Mouse (Mus musculus) erythroid progenitor cell, adult 5-6 weeks (primary cell): ENCODE data around the gene H2-Ab1. TPM values are rescaled to one million over a fixed set of nuclear protein-coding genes. Genes with fewer than 3 reads are reported as not detected.
A peak's percentile ranks its signal among the peaks of the same experiment; 100 is the strongest.
"Not testable (repeated sequence)": the region's sequence is repeated elsewhere in the genome, so short reads cannot be mapped to it uniquely, and the experiment has no call there.

Source experiments
- ATAC-seq: replicated peaks from 2 replicates; pipeline ENCODE4 v1.8.0; 2016; ENCODE audit warnings: moderate number of reproducible peaks, mild to moderate bottlenecking, moderate TSS enrichment, inconsistent platforms; ENCODE audit not compliant: poor library complexity, low FRiP score, severe bottlenecking
- total RNA-seq, 2 experiments: library from RNA; stranded (forward) in 1 of 2; stranded (reverse) in 1 of 2; fragments of 150-400 nt in 1 of 2; fragments of 186-747, 209-891 nt in 1 of 2; gene quantifications; 2 replicates each; pipeline versions ENCODE4 v1.2.3 to v1.2.4; 2015 to 2017; ENCODE audit warnings: low replicate concordance in 2 of 2

H2-Ab1 gene
- total RNA-seq (2015; ENCODE audit: low replicate concordance) = 31.9 and 96.6 TPM in 2 replicates
- 43.0 and 50.2 TPM in 2 replicates for total RNA-seq (2017; ENCODE audit: low replicate concordance)

GRCm38 (mm10) chr17:34257594-34258375, at the start of gene H2-Ab1:
TSS of gene H2-Ab1 (plus strand) at chr17:34257689.
- no peak for ATAC-seq

GRCm38 (mm10) chr17:34207866-34208265, 49.6 kb upstream of the H2-Ab1 start:
- no peak for ATAC-seq

GRCm38 (mm10) chr17:34208421-34208820, 49.1 kb upstream of the H2-Ab1 start:
- no peak for ATAC-seq

GRCm38 (mm10) chr17:34209680-34210079, 47.8 kb upstream of the H2-Ab1 start:
- ATAC-seq = no peak

GRCm38 (mm10) chr17:34210599-34210998, 46.9 kb upstream of the H2-Ab1 start:
- ATAC-seq = no peak

GRCm38 (mm10) chr17:34211746-34212365, 45.6 kb upstream of the H2-Ab1 start:
- no peak for ATAC-seq

GRCm38 (mm10) chr17:34213936-34214335, 43.6 kb upstream of the H2-Ab1 start:
- ATAC-seq = no peak

GRCm38 (mm10) chr17:34215176-34215575, 42.3 kb upstream of the H2-Ab1 start:
- ATAC-seq = no peak

GRCm38 (mm10) chr17:34217216-34217928, 40.1 kb upstream of the H2-Ab1 start:
- no peak for ATAC-seq

GRCm38 (mm10) chr17:34217986-34218385, 39.5 kb upstream of the H2-Ab1 start:
- ATAC-seq = no peak

- ATAC-seq = no peak
Observed at GRCm38 (mm10) chr17:34218675-34219074, 38.8 kb upstream of the H2-Ab1 start.

GRCm38 (mm10) chr17:34219096-34219495, 38.4 kb upstream of the H2-Ab1 start:
- peak; percentile 68; the same call in 1 of the 2 replicates for ATAC-seq

- ATAC-seq = not testable (repeated sequence)
Observed at GRCm38 (mm10) chr17:34219801-34220200, 37.7 kb upstream of the H2-Ab1 start.

- not testable (repeated sequence) for ATAC-seq
Observed at GRCm38 (mm10) chr17:34220401-34220800, 37.1 kb upstream of the H2-Ab1 start.

GRCm38 (mm10) chr17:34224816-34225215, 32.7 kb upstream of the H2-Ab1 start:
- ATAC-seq = no peak

- ATAC-seq = no peak
Observed at GRCm38 (mm10) chr17:34225426-34225825, 32.1 kb upstream of the H2-Ab1 start.

- not testable (repeated sequence) for ATAC-seq
Observed at GRCm38 (mm10) chr17:34225911-34226310, 31.6 kb upstream of the H2-Ab1 start.

- ATAC-seq = not testable (repeated sequence)
Observed at GRCm38 (mm10) chr17:34230971-34231370, 26.5 kb upstream of the H2-Ab1 start.

- ATAC-seq = not testable (repeated sequence)
Observed at GRCm38 (mm10) chr17:34232021-34232420, 25.5 kb upstream of the H2-Ab1 start.

- peak; percentile 63; the same call in 1 of the 2 replicates for ATAC-seq
Observed at GRCm38 (mm10) chr17:34234926-34235325, 22.6 kb upstream of the H2-Ab1 start.
